Mouse (Mus musculus): ENCODE measurements around the gene Gm10037.

- TF ChIP-seq EP300 (IDR thresholded peaks at IDR 0.05; ENCODE audit: insufficient read depth, low read depth, low read length), result no peak
- no peak for TF ChIP-seq CTCF (IDR thresholded peaks at IDR 0.05)
- TF ChIP-seq POLR2A (IDR thresholded peaks at IDR 0.05; ENCODE audit: insufficient read depth, low read depth, low read length), result no peak
Measured at GRCm38 (mm10) chr13:67812961-67813709, 17.8 kb upstream of the Gm10037 start.
